Mouse (Mus musculus): Measurements from ENCODE around the gene Rpl18a. TPM values are rescaled to one million over a fixed set of nuclear protein-coding genes. Genes with fewer than 3 reads are reported as not detected.

Gene Rpl18a
- total and polyA plus RNA-seq, 3 experiments = 1,575 to 12,197 (median 5,482) TPM

DNA sequence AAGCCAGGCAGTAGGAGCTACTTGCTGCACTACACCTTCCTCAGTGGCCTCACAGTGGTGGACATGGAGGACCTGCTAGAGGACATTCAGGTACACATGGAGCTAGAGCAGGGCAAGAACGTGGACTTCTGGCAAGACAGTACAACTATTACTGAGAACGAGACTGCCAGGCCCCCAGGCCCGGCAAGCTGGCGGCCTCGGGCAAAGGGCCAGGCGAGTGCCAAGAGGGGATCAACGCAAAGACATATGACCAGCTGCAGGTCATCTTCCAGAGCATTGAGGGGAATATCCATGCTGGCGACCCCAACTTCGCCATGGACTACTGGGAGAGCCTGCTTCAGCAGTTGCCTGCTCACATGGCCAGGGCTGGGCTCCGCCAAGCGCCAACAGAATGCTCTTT, 34.5 kb upstream of the Rpl18a start:
- Histone ChIP-seq H3K9me3 (replicated peaks) (no peaks in the 10 kb centered on the region), H3K36me3 (replicated peaks) (no peaks in the 10 kb centered on the region), H3K4me3 (ENCODE audit: low read depth, low read length) (no peak overlapping the region), H3K27me3 (ENCODE audit: insufficient read depth, low read length) (peaks cover 37% of the 10 kb centered on the region), H3K4me1 (ENCODE audit: insufficient read depth, low read depth, low read length) (peaks cover 9% of the 10 kb centered on the region)
- ATAC-seq (ENCODE audit: extremely low read depth, insufficient number of reproducible peaks, low FRiP score, poor library complexity, severe bottlenecking) (no peak), DNase-seq (ENCODE audit: low spot score) (no peak)
- TF ChIP-seq POLR2AphosphoS5 (IDR thresholded peaks at IDR 0.05; ENCODE audit: insufficient replicate concordance, low read depth, low read length) = no peak

DNA sequence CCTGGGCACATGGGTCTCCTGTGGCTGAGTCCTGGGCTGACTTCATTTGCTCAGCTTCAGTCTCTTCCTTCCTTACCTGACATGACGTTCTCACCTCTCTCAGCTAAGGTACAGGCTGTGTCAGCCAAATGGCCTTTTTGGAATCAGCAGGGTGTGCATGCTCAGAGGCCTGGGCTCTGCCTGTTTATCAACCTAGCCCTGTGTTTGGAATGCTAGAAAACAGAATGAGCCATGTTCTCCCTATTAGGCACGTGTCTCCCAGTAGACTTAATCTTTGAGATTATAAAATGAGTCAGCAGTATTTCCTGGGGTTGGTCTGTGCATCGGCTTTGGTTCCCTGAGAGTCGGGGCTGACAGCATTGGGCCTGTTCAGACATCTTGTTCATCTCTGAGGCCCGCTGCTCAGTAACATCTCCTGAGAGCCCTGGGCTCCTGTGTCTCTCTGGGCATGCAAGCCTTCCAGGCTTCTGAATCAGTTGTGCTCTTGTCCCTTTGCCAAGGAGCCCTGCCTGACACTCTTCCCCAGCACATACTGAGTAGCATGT, 31.6 kb upstream of the Rpl18a start:
- ATAC-seq (ENCODE audit: extremely low read depth, insufficient number of reproducible peaks, low FRiP score, poor library complexity, severe bottlenecking) = no peak
- H3K9me3 ChIP-seq (replicated peaks) = no peaks in the 10 kb centered on the region
- no peaks in the 10 kb centered on the region for H3K36me3 ChIP-seq (replicated peaks)
- peaks cover 34% of the 10 kb centered on the region for H3K27me3 ChIP-seq (ENCODE audit: insufficient read depth, low read length)
- DNase-seq (ENCODE audit: low spot score) = no peak
- H3K4me1 ChIP-seq (ENCODE audit: insufficient read depth, low read depth, low read length) = peaks cover 9% of the 10 kb centered on the region
- TF ChIP-seq GATA1 (IDR thresholded peaks at IDR 0.05; ENCODE audit: borderline replicate concordance, low read length) = no peak
- no peak for TF ChIP-seq CTCF (IDR thresholded peaks at IDR 0.05; ENCODE audit: low read depth, low read length)
- H3K4me3 ChIP-seq (ENCODE audit: low read depth, low read length) = no peak overlapping the region

DNA sequence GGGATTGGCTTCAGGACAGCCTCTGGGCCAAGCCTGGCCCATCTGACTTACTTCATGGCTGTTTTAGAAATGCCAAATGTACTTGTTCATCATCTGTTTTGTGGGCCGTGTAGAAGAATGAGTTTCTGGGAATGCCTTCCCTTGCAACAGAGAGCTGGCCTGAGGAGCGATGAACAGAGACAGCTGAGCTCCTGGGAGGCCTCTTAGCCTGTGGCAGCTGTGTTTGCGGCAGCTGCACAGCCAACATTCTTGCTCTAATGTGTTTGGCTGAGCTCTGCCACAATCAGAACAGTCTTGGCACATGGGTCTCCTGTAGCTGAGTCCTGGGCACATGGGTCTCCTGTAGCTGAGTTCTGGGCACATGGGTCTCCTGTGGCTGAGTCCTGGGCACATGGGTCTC, 30.9 kb upstream of the Rpl18a start:
- no peak for ATAC-seq (ENCODE audit: extremely low read depth, insufficient number of reproducible peaks, low FRiP score, poor library complexity, severe bottlenecking)
- Histone ChIP-seq H3K27me3 (ENCODE audit: insufficient read depth, low read length) (peaks cover 34% of the 10 kb centered on the region), H3K4me1 (ENCODE audit: insufficient read depth, low read depth, low read length) (peaks cover 9% of the 10 kb centered on the region), H3K9me3 (replicated peaks) (no peaks in the 10 kb centered on the region), H3K4me3 (ENCODE audit: low read depth, low read length) (no peak overlapping the region), H3K36me3 (replicated peaks) (no peaks in the 10 kb centered on the region)
- TF ChIP-seq GATA1 (IDR thresholded peaks at IDR 0.05; ENCODE audit: borderline replicate concordance, low read length) = no peak
- DNase-seq (ENCODE audit: low spot score) = no peak

DNA sequence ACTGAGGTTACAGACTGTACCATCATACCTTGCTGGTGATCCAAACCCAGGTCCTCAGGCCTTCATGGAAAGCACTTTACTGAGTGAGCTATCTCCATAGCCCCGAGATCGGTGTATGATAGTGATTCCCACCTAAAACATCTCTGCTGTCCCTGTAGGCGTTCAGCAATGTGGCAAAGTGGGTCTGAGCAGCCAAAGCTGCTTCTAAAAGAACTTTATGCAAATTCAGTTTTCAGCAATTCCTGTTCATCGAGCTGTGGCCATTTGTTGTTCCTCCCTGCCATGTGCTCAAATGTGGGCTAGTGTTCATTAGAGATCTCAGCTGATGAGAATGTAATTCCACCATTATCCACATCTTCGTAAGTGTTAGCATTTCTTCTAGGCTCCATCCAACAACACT, 29.2 kb upstream of the Rpl18a start:
- Histone ChIP-seq H3K4me3 (ENCODE audit: low read depth, low read length) (no peak overlapping the region), H3K36me3 (replicated peaks) (peaks cover 6% of the 10 kb centered on the region), H3K27me3 (ENCODE audit: insufficient read depth, low read length) (peaks cover 26% of the 10 kb centered on the region), H3K4me1 (ENCODE audit: insufficient read depth, low read depth, low read length) (peaks cover 9% of the 10 kb centered on the region), H3K9me3 (replicated peaks) (no peaks in the 10 kb centered on the region)
- DNase-seq (ENCODE audit: low spot score) (no peak), ATAC-seq (ENCODE audit: extremely low read depth, insufficient number of reproducible peaks, low FRiP score, poor library complexity, severe bottlenecking) (no peak)
- no peak for TF ChIP-seq GATA2 (IDR thresholded peaks at IDR 0.05; ENCODE audit: borderline replicate concordance, low read depth, low read length)

DNA sequence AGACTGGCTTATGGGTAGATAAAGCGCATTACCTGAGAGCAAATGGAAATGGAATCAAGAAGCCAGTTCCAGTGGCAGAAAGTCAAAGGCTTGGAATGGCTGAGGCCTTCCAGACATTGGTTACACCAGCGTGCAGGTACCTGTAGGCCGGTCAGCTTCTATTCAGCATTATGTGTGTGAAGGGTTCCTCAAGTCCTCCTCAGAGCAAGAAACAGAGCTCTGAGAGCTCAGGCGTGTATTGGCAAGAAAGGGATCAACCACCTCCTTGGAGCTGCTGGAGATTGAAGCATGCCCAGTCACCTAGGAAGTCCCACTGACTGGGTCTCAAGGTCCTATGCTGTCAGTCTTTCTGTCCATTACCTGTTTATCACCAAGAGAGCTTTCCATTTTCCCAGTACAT, 28.5 kb upstream of the Rpl18a start:
- no peak for ATAC-seq (ENCODE audit: extremely low read depth, insufficient number of reproducible peaks, low FRiP score, poor library complexity, severe bottlenecking)

DNA sequence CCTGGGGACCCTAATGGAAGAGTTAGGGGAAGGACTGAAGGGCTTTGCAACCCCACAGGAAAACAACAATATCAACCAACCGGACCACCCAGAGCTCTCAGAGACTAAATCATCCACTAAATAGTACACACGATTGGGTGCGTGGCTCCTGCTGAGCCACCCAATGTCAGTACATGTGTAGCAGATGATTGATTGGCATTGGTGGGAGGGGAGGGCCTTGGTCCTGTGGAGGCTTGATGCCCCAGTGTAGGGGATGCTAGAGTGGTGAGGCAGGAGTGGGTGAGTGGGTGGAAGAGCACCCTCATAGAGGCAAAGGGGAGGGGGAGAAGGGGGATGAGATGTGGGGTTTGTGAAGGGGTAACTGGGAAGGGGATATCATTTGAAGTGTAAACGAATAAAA, 26.9 kb upstream of the Rpl18a start:
- DNase-seq (ENCODE audit: low spot score) = no peak
- Histone ChIP-seq H3K36me3 (replicated peaks) (peaks cover 23% of the 10 kb centered on the region), H3K4me3 (ENCODE audit: low read depth, low read length) (no peak overlapping the region), H3K4me1 (ENCODE audit: insufficient read depth, low read depth, low read length) (peaks cover 8% of the 10 kb centered on the region), H3K9me3 (replicated peaks) (no peaks in the 10 kb centered on the region), H3K27me3 (ENCODE audit: insufficient read depth, low read length) (peaks cover 15% of the 10 kb centered on the region)
- ATAC-seq (ENCODE audit: extremely low read depth, insufficient number of reproducible peaks, low FRiP score, poor library complexity, severe bottlenecking) = no peak
- TF ChIP-seq GATA1 (IDR thresholded peaks at IDR 0.05; ENCODE audit: borderline replicate concordance, low read length) (no peak), CTCF (IDR thresholded peaks at IDR 0.05; ENCODE audit: low read depth, low read length) (no peak), GATA2 (IDR thresholded peaks at IDR 0.05; ENCODE audit: borderline replicate concordance, low read depth, low read length) (no peak), TAL1 (conservative IDR thresholded peaks at IDR 0.05; ENCODE audit: low read depth, low read length) (no peak), POLR2AphosphoS5 (IDR thresholded peaks at IDR 0.05; ENCODE audit: insufficient replicate concordance, low read depth, low read length) (no peak)

More for the DNA sequence above, 28.5 kb upstream of the Rpl18a start:
- Histone ChIP-seq H3K27me3 (ENCODE audit: insufficient read depth, low read length) (peaks cover 24% of the 10 kb centered on the region), H3K4me3 (ENCODE audit: low read depth, low read length) (no peak overlapping the region), H3K9me3 (replicated peaks) (no peaks in the 10 kb centered on the region), H3K4me1 (ENCODE audit: insufficient read depth, low read depth, low read length) (peaks cover 9% of the 10 kb centered on the region), H3K36me3 (replicated peaks) (peaks cover 12% of the 10 kb centered on the region)
- TF ChIP-seq CTCF (IDR thresholded peaks at IDR 0.05; ENCODE audit: low read depth, low read length) = no peak
- no peak for DNase-seq (ENCODE audit: low spot score)

DNA sequence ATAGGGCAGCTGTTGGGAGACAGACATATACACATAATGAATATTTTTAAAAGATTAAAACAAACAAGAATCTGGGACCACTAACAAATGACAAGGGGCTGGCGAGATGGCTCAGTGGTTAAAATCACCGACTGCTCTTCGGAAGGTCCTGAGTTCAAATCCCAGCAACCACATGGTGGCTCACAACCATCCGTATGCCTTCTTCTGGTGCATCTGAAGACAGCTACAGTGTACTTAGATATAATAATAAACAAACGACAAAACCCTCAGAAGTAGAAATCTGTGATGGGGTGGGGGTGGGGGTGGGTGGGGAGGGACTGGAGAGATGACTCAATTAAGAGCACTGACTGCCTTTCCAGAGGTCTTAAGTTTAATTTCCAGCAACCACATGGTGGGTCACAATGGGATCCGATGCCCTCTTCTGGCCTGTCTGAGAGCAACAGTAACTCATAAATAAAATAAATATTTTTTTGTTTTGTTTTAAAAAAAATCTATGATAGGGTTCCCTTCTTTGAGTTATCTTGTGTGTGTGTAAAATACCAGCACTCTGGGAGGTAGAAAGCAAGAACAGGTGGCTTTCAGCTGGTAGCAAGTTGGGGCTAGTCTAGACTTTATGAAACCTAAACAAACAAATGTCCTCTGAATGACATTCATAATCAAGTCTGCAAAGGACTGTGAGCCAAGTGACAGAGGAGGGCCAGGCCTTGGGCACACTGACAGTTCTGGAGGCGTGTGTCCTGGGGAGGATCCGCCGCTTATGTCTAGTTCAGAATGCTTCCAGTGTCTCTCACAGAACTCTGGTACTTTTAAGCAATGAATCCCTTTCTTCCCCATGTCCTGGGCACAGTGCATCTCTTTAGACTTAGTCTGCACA, 23.1 kb upstream of the Rpl18a start:
- H3K36me3 ChIP-seq (replicated peaks) = peaks cover 62% of the 10 kb centered on the region
- no peaks in the 10 kb centered on the region for H3K9me3 ChIP-seq (replicated peaks)
- ATAC-seq (ENCODE audit: extremely low read depth, insufficient number of reproducible peaks, low FRiP score, poor library complexity, severe bottlenecking) = no peak
- DNase-seq (ENCODE audit: low spot score) = no peak
- peaks cover 8% of the 10 kb centered on the region; the same call in 1 of the 2 replicates for H3K4me1 ChIP-seq (ENCODE audit: insufficient read depth, low read depth, low read length)
- no peak for TF ChIP-seq GATA1 (IDR thresholded peaks at IDR 0.05; ENCODE audit: borderline replicate concordance, low read length)
- no peak for TF ChIP-seq GATA2 (IDR thresholded peaks at IDR 0.05; ENCODE audit: borderline replicate concordance, low read depth, low read length)
- TF ChIP-seq CTCF (IDR thresholded peaks at IDR 0.05; ENCODE audit: low read depth, low read length) = no peak
- TF ChIP-seq POLR2AphosphoS5 (IDR thresholded peaks at IDR 0.05; ENCODE audit: insufficient replicate concordance, low read depth, low read length) = no peak
- TF ChIP-seq TAL1 (conservative IDR thresholded peaks at IDR 0.05; ENCODE audit: low read depth, low read length) = no peak
- peaks cover 1% of the 10 kb centered on the region; the same call in 1 of the 2 replicates for H3K27me3 ChIP-seq (ENCODE audit: insufficient read depth, low read length)
- H3K4me3 ChIP-seq (ENCODE audit: low read depth, low read length) = no peak overlapping the region

Data from G1E (cell line).